Mouse (Mus musculus): Measurements from ENCODE around the gene Olfm1. TPM values are rescaled to one million over a fixed set of nuclear protein-coding genes. Genes with fewer than 3 reads are reported as not detected.

The Olfm1 gene
- polyA plus RNA-seq, 1 experiment from 2014 or later = 6.9 TPM

- no peaks in the 10 kb centered on the region; the same call in 1 of the 2 replicates for H3K4me1 ChIP-seq (replicated peaks)
- WGBS = 52% methylated on average over 11 of the region's 11 CpGs
- no peak for ATAC-seq (replicated peaks; ENCODE audit: insufficient number of reproducible peaks, insufficient read depth, low FRiP score, low read depth)
Observed at GRCm38 (mm10) chr2:28173225-28174141, 19.3 kb upstream of the Olfm1 start.

GRCm38 (mm10) chr2:28174441-28174840 lies 18.4 kb upstream of the Olfm1 start:
- H3K4me1 ChIP-seq (replicated peaks) = no peaks in the 10 kb centered on the region; the same call in 1 of the 2 replicates
- no peak overlapping the region for H3K4me2 ChIP-seq
- WGBS = 56% methylated on average over 3 of the region's 3 CpGs
- H3K27ac ChIP-seq = no peak overlapping the region
- no peak overlapping the region for H3K9ac ChIP-seq
- H3K36me3 ChIP-seq = no peaks in the 10 kb centered on the region
- no peak for ATAC-seq (replicated peaks; ENCODE audit: insufficient number of reproducible peaks, insufficient read depth, low FRiP score, low read depth)
- no peak overlapping the region for H3K4me3 ChIP-seq
- peaks cover 2% of the 10 kb centered on the region for H3K27me3 ChIP-seq
- no peaks in the 10 kb centered on the region for H3K9me3 ChIP-seq (replicated peaks)

More at GRCm38 (mm10) chr2:28173225-28174141, 19.3 kb upstream of the Olfm1 start:
- Histone ChIP-seq H3K27me3 (peaks cover 5% of the 10 kb centered on the region), H3K4me3 (no peak overlapping the region), H3K9me3 (replicated peaks) (no peaks in the 10 kb centered on the region), H3K4me2 (no peak overlapping the region), H3K27ac (no peak overlapping the region), H3K36me3 (no peaks in the 10 kb centered on the region), H3K9ac (no peak overlapping the region)

GRCm38 (mm10) chr2:28178600-28178999 lies 14.2 kb upstream of the Olfm1 start:
- no peak overlapping the region for H3K27ac ChIP-seq
- no peaks in the 10 kb centered on the region for H3K36me3 ChIP-seq
- 54% methylated on average over 6 of the region's 6 CpGs for WGBS
- H3K9ac ChIP-seq = no peak overlapping the region
- H3K4me2 ChIP-seq = no peak overlapping the region
- H3K4me1 ChIP-seq (replicated peaks) = no peaks in the 10 kb centered on the region; the same call in 1 of the 2 replicates
- H3K4me3 ChIP-seq = no peak overlapping the region
- H3K9me3 ChIP-seq (replicated peaks) = no peaks in the 10 kb centered on the region
- no peak for ATAC-seq (replicated peaks; ENCODE audit: insufficient number of reproducible peaks, insufficient read depth, low FRiP score, low read depth)
- H3K27me3 ChIP-seq = 0 out of 2 replicates have a peak, but pooled peaks cover 4% of the 10 kb centered on the region

- Histone ChIP-seq H3K4me1 (replicated peaks) (no peaks in the 10 kb centered on the region), H3K4me2 (no peak overlapping the region), H3K4me3 (no peak overlapping the region), H3K9me3 (replicated peaks) (no peaks in the 10 kb centered on the region), H3K9ac (no peak overlapping the region), H3K27ac (no peak overlapping the region), H3K36me3 (no peaks in the 10 kb centered on the region), H3K27me3 (0 out of 2 replicates have a peak, but pooled peaks cover 4% of the 10 kb centered on the region)
- no peak for ATAC-seq (replicated peaks; ENCODE audit: insufficient number of reproducible peaks, insufficient read depth, low FRiP score, low read depth)
- WGBS = 67% methylated on average over 3 of the region's 3 CpGs
Observed at GRCm38 (mm10) chr2:28180053-28180452, 12.7 kb upstream of the Olfm1 start.

- 43% methylated on average over 8 of the region's 8 CpGs for WGBS
- Histone ChIP-seq H3K4me1 (replicated peaks) (peaks cover 10% of the 10 kb centered on the region), H3K27me3 (peaks cover 41% of the 10 kb centered on the region), H3K36me3 (no peaks in the 10 kb centered on the region), H3K4me3 (no peak overlapping the region), H3K4me2 (no peak overlapping the region), H3K9ac (no peak overlapping the region), H3K9me3 (replicated peaks) (no peaks in the 10 kb centered on the region), H3K27ac (no peak overlapping the region)
- ATAC-seq (replicated peaks; ENCODE audit: insufficient number of reproducible peaks, insufficient read depth, low FRiP score, low read depth) = no peak
Observed at GRCm38 (mm10) chr2:28188398-28188944, 4.3 kb upstream of the Olfm1 start.

- H3K4me2 ChIP-seq = peak overlapping the region; percentile 82
- WGBS = 29% methylated on average over 12 of the region's 12 CpGs
- no peak overlapping the region for H3K9ac ChIP-seq
- no peak overlapping the region for H3K27ac ChIP-seq
- peak overlapping the region; percentile 54 for H3K4me3 ChIP-seq
- H3K9me3 ChIP-seq (replicated peaks) = no peaks in the 10 kb centered on the region
- H3K36me3 ChIP-seq = no peaks in the 10 kb centered on the region
- H3K27me3 ChIP-seq = peaks cover 78% of the 10 kb centered on the region
- H3K4me1 ChIP-seq (replicated peaks) = peaks cover 10% of the 10 kb centered on the region
- no peak for ATAC-seq (replicated peaks; ENCODE audit: insufficient number of reproducible peaks, insufficient read depth, low FRiP score, low read depth)
Observed at GRCm38 (mm10) chr2:28193690-28194087, 897 bp downstream of the Olfm1 start.

GRCm38 (mm10) chr2:28194962-28195617 lies 2.3 kb downstream of the Olfm1 start:
- H3K4me3 ChIP-seq = no peak overlapping the region
- no peak for ATAC-seq (replicated peaks; ENCODE audit: insufficient number of reproducible peaks, insufficient read depth, low FRiP score, low read depth)
- no peak overlapping the region for H3K27ac ChIP-seq
- no peaks in the 10 kb centered on the region for H3K9me3 ChIP-seq (replicated peaks)
- peaks cover 74% of the 10 kb centered on the region for H3K27me3 ChIP-seq
- H3K4me1 ChIP-seq (replicated peaks) = peaks cover 10% of the 10 kb centered on the region
- WGBS = 26% methylated on average over 6 of the region's 6 CpGs
- no peak overlapping the region for H3K9ac ChIP-seq
- no peaks in the 10 kb centered on the region for H3K36me3 ChIP-seq
- H3K4me2 ChIP-seq = no peak overlapping the region

- Histone ChIP-seq H3K9ac (no peak overlapping the region), H3K27ac (no peak overlapping the region), H3K4me3 (no peak overlapping the region), H3K4me2 (no peak overlapping the region), H3K36me3 (no peaks in the 10 kb centered on the region), H3K4me1 (replicated peaks) (peaks cover 10% of the 10 kb centered on the region), H3K9me3 (replicated peaks) (no peaks in the 10 kb centered on the region), H3K27me3 (peaks cover 80% of the 10 kb centered on the region)
- ATAC-seq (replicated peaks; ENCODE audit: insufficient number of reproducible peaks, insufficient read depth, low FRiP score, low read depth) = no peak
- 66% methylated on average over 8 of the region's 8 CpGs for WGBS
Observed at GRCm38 (mm10) chr2:28195726-28196125, 2.9 kb downstream of the Olfm1 start.

- Histone ChIP-seq H3K36me3 (no peaks in the 10 kb centered on the region), H3K4me2 (no peak overlapping the region), H3K4me1 (replicated peaks) (peaks cover 20% of the 10 kb centered on the region), H3K4me3 (no peak overlapping the region), H3K9me3 (replicated peaks) (no peaks in the 10 kb centered on the region), H3K27me3 (peaks cover 74% of the 10 kb centered on the region), H3K9ac (no peak overlapping the region), H3K27ac (no peak overlapping the region)
- no peak for ATAC-seq (replicated peaks; ENCODE audit: insufficient number of reproducible peaks, insufficient read depth, low FRiP score, low read depth)
- 59% methylated on average over 3 of the region's 3 CpGs for WGBS
Observed at GRCm38 (mm10) chr2:28201441-28201841, 8.6 kb downstream of the Olfm1 start.

GRCm38 (mm10) chr2:28204167-28204566 lies 11.4 kb downstream of the Olfm1 start:
- Histone ChIP-seq H3K9me3 (replicated peaks) (no peaks in the 10 kb centered on the region), H3K27ac (no peak overlapping the region), H3K9ac (no peak overlapping the region), H3K4me3 (no peak overlapping the region), H3K4me1 (replicated peaks) (peaks cover 23% of the 10 kb centered on the region), H3K27me3 (peaks cover 75% of the 10 kb centered on the region), H3K36me3 (no peaks in the 10 kb centered on the region), H3K4me2 (peak overlapping the region; percentile 15; the same call in 1 of the 2 replicates)
- ATAC-seq (replicated peaks; ENCODE audit: insufficient number of reproducible peaks, insufficient read depth, low FRiP score, low read depth) = no peak
- 7% methylated on average over 9 of the region's 9 CpGs for WGBS
